Mouse (Mus musculus) C2C12 (cell line): ENCODE data around the gene Map4k3. TPM values are rescaled to one million over a fixed set of nuclear protein-coding genes. Genes with fewer than 3 reads are reported as not detected.
"Not testable (repeated sequence)": the region's sequence is repeated elsewhere in the genome, so short reads cannot be mapped to it uniquely, and the experiment has no call there.

Experiments
- H3K27me3 ChIP-seq: one replicate; pipeline ENCODE4 v1.6.1; 2011; ENCODE audit not compliant: control insufficient read depth, insufficient read depth, insufficient read length
- H3K36me3 ChIP-seq: one replicate; pipeline ENCODE4 v1.6.1; 2011; ENCODE audit not compliant: control insufficient read depth, insufficient read depth
- H3K4me3 ChIP-seq: one replicate; pipeline ENCODE4 v1.5.1; 2011; ENCODE audit warnings: mild to moderate bottlenecking, control low read depth; ENCODE audit not compliant: poor library complexity, insufficient read depth, severe bottlenecking
- H3K79me2 ChIP-seq: one replicate; pipeline ENCODE4 v1.6.1; 2011; ENCODE audit not compliant: control insufficient read depth, insufficient read depth
- H3K79me3 ChIP-seq: one replicate; pipeline ENCODE4 v1.6.1; 2011; ENCODE audit warnings: low read depth, control low read depth
- H3ac ChIP-seq: one replicate; pipeline ENCODE3; 2011; ENCODE audit warnings: low read depth; ENCODE audit not compliant: control insufficient read depth, insufficient read length
- CEBPB ChIP-seq: IDR thresholded peaks from one replicate; pipeline ENCODE4 v1.6.1; 2011; ENCODE audit warnings: low read depth, mild to moderate bottlenecking, control low read depth, moderate library complexity
- CTCF ChIP-seq: IDR thresholded peaks from one replicate; pipeline ENCODE4 v1.5.1; 2011; ENCODE audit not compliant: control insufficient read depth, insufficient read depth, insufficient read length
- FOSL1 ChIP-seq: IDR thresholded peaks from one replicate; pipeline ENCODE4 v1.8.0; 2011; ENCODE audit warnings: mild to moderate bottlenecking, low read length; ENCODE audit not compliant: poor library complexity, insufficient read depth, severe bottlenecking
- MAX ChIP-seq: IDR thresholded peaks from one replicate; pipeline ENCODE4 v1.6.1; 2011; ENCODE audit warnings: mild to moderate bottlenecking, control low read depth
- MYOD1 ChIP-seq: IDR thresholded peaks from one replicate; pipeline ENCODE4 v1.6.1; 2011; ENCODE audit warnings: low read depth; ENCODE audit not compliant: control insufficient read depth, insufficient read length
- MYOG ChIP-seq: IDR thresholded peaks from one replicate; pipeline ENCODE4 v1.6.1; 2011; ENCODE audit not compliant: control insufficient read depth, insufficient read length; ENCODE audit errors: extremely low read depth
- USF1 ChIP-seq: IDR thresholded peaks from one replicate; pipeline ENCODE4 v1.6.1; 2011; ENCODE audit warnings: low read depth, mild to moderate bottlenecking, control low read depth, moderate library complexity
- polyA plus RNA-seq: library from polyadenylated mRNA; unstranded; fragments of >200 nt; fragmentation: generic; extraction: Trizol; gene quantifications from one replicate; pipeline ENCODE4 v1.2.1, GENCODE M21; 2012; ENCODE audit warnings: missing spikeins

The Map4k3 gene
- polyA plus RNA-seq, 1 experiment, result 3.0 TPM

GRCm38 (mm10) chr17:80571460-80571859 is 156.8 kb downstream of the Map4k3 start:
- no peaks in the 10 kb centered on the region for H3K36me3 ChIP-seq
- no peak overlapping the region for H3ac ChIP-seq
- TF ChIP-seq MAX, result no peak
- TF ChIP-seq FOSL1, result no peak
- TF ChIP-seq CTCF, result no peak
- TF ChIP-seq CEBPB, result no peak
- TF ChIP-seq USF1, result no peak
- no peak for TF ChIP-seq MYOG
- TF ChIP-seq MYOD1, result no peak
- no peaks in the 10 kb centered on the region for H3K27me3 ChIP-seq
- no peaks in the 10 kb centered on the region for H3K79me3 ChIP-seq
- H3K79me2 ChIP-seq, result no peaks in the 10 kb centered on the region
- no peak overlapping the region for H3K4me3 ChIP-seq

- H3K79me2 ChIP-seq, H3K27me3 ChIP-seq, H3K4me3 ChIP-seq, H3K36me3 ChIP-seq, H3ac ChIP-seq, H3K79me3 ChIP-seq: not testable (repeated sequence)
These were observed 158.6 kb downstream of the Map4k3 start for GRCm38 (mm10) chr17:80569718-80570117.

GRCm38 (mm10) chr17:80568842-80569601 is 159.3 kb downstream of the Map4k3 start:
- TF ChIP-seq CTCF (no peak), FOSL1 (no peak), MYOG (no peak), CEBPB (no peak), MAX (no peak), MYOD1 (no peak), USF1 (no peak)
- no peaks in the 10 kb centered on the region for H3K36me3 ChIP-seq
- no peaks in the 10 kb centered on the region for H3K27me3 ChIP-seq
- H3K79me3 ChIP-seq, result no peaks in the 10 kb centered on the region
- no peak overlapping the region for H3K4me3 ChIP-seq
- no peak overlapping the region for H3ac ChIP-seq
- H3K79me2 ChIP-seq, result no peaks in the 10 kb centered on the region

GRCm38 (mm10) chr17:80568441-80568840 is 159.8 kb downstream of the Map4k3 start:
- H3K79me3 ChIP-seq, result no peaks in the 10 kb centered on the region
- H3K4me3 ChIP-seq, result no peak overlapping the region
- H3ac ChIP-seq, result no peak overlapping the region
- no peaks in the 10 kb centered on the region for H3K36me3 ChIP-seq
- TF ChIP-seq MAX, result no peak
- no peak for TF ChIP-seq CEBPB
- TF ChIP-seq USF1, result no peak
- TF ChIP-seq MYOG, result no peak
- no peak for TF ChIP-seq FOSL1
- TF ChIP-seq MYOD1, result no peak
- no peak for TF ChIP-seq CTCF
- H3K27me3 ChIP-seq, result no peaks in the 10 kb centered on the region
- H3K79me2 ChIP-seq, result no peaks in the 10 kb centered on the region

- H3ac ChIP-seq, result no peak overlapping the region
- H3K4me3 ChIP-seq, result no peak overlapping the region
- no peaks in the 10 kb centered on the region for H3K27me3 ChIP-seq
- H3K79me3 ChIP-seq, result no peaks in the 10 kb centered on the region
- H3K79me2 ChIP-seq, result no peaks in the 10 kb centered on the region
- no peaks in the 10 kb centered on the region for H3K36me3 ChIP-seq
- TF ChIP-seq MYOG (no peak), MYOD1 (no peak), CEBPB (no peak), FOSL1 (no peak), CTCF (no peak), USF1 (no peak), MAX (no peak)
These were observed 163.7 kb downstream of the Map4k3 start for GRCm38 (mm10) chr17:80564611-80564924.

GRCm38 (mm10) chr17:80563762-80564610 is 164.3 kb downstream of the Map4k3 start:
- not testable (repeated sequence) for H3ac ChIP-seq, H3K79me3 ChIP-seq, H3K27me3 ChIP-seq, H3K36me3 ChIP-seq, H3K79me2 ChIP-seq, H3K4me3 ChIP-seq
